In genomic region chr13:5603905-5604596, GRCm38 (mm10) we compare ENCODE assay signal across 9 mouse cellular contexts.
DNase-seq lines count a peak whose midpoint lies in the region; ATAC-seq and TF ChIP-seq lines count a peak whose summit lies in the region.
"Had no signal": no experiment of that assay in that cellular context is flagged by ENCODE, and none has a peak within 500 bp of the region (broad histone marks: within the 10 kb centered on the region; RNA-seq: fewer than 3 reads in every experiment).

No protein-coding gene starts in this region.

- CTCF ChIA-PET in Patski (lab: Charles Lee) = interaction anchor here (1.4 kb wide), 1 partner anchor 19 kb away, joined by 5 read pairs; no protein-coding TSS in a partner anchor

- POLR2A ChIA-PET in Patski (lab: Charles Lee) = interaction anchor here (0.9 kb wide), 1 partner anchor 11 kb away, joined by 4 read pairs; no protein-coding TSS in a partner anchor

- no peak for TF ChIP-seq CTCF in Patski (IDR thresholded peaks at IDR 0.05)

- H3K36me3 ChIP-seq in kidney, embryonic 16.5 days (ENCODE audit: insufficient read depth, low read length) = no peaks in the 10 kb centered on the region
- no peaks in the 10 kb centered on the region for H3K36me3 ChIP-seq in limb, embryonic 14.5 days (ENCODE audit: control insufficient read depth, insufficient read depth, low read length)
- H3K36me3 ChIP-seq: neural tube, embryonic 13.5 days had no signal

- ATAC-seq in kidney, embryonic 16.5 days (ENCODE audit: low FRiP score, low TSS enrichment) = no peak; the same call in 1 of the 2 replicates
- ATAC-seq in Patski = peak; percentile 54
- ATAC-seq in limb, embryonic 14.5 days (ENCODE audit: low FRiP score, low read depth) = 0 out of 2 replicates have a peak, but pooled peaks have one; percentile 53

- no peak for TF ChIP-seq POLR2A in limb, embryonic 14.5 days (IDR thresholded peaks at IDR 0.05; ENCODE audit: borderline replicate concordance, extremely low read depth, insufficient read depth, insufficient read length)

- H3K9me3 ChIP-seq in kidney, embryonic 16.5 days (ENCODE audit: low read length) = no peaks in the 10 kb centered on the region
- no peaks in the 10 kb centered on the region for H3K9me3 ChIP-seq in limb, embryonic 14.5 days (ENCODE audit: control insufficient read depth, low read length)
- H3K9me3 ChIP-seq: neural tube, embryonic 13.5 days had no signal

- in situ Hi-C loops in Patski (cut with MboI; ENCODE audit: low pct_unique_long_range_greater_than_20kb) = no loop called here

- H3K4me1 ChIP-seq in kidney, embryonic 16.5 days (ENCODE audit: insufficient read depth, low read length) = peaks cover 5% of the 10 kb centered on the region; the same call in 1 of the 2 replicates
- no peaks in the 10 kb centered on the region for H3K4me1 ChIP-seq in limb, embryonic 14.5 days (ENCODE audit: control insufficient read depth, insufficient read depth, low read length)
- H3K4me1 ChIP-seq: neural tube, embryonic 13.5 days had no signal

- H3K4me3 ChIP-seq in kidney, embryonic 16.5 days (ENCODE audit: low read length) = no peak overlapping the region
- no peak overlapping the region for H3K4me3 ChIP-seq in limb, embryonic 14.5 days (replicated peaks; ENCODE audit: low read length)
- H3K4me3 ChIP-seq: neural tube, embryonic 13.5 days had no signal

- peak; percentile 35 to 69 for DNase-seq in kidney, adult 8-10 months
- peak; percentile 15 for DNase-seq in Patski (ENCODE audit: low read depth, low spot score)
- peak; percentile 76 to 89 for DNase-seq in heart, adult 18-20 months
- DNase-seq in limb, embryonic 14.5 days (ENCODE audit: low spot score) = peak; percentile 30
- DNase-seq in c-Kit-positive CD71-positive TER-119-positive erythroid progenitor cells, embryonic 14.5 days (ENCODE audit: low spot score) = no peak
- no peak for DNase-seq in adrenal gland, postnatal 4 days (ENCODE audit: low spot score in 2 of 2)
- no peak for DNase-seq in urinary bladder, adult 2 months (ENCODE audit: low spot score)

- WGBS in kidney, embryonic 16.5 days = 48% methylated on average over 5 of the region's 5 CpGs
- WGBS in limb, embryonic 14.5 days = 60% methylated on average over 5 of the region's 5 CpGs

- H3K9ac ChIP-seq in kidney, embryonic 16.5 days (replicated peaks; ENCODE audit: low read length) = no peak overlapping the region
- no peak overlapping the region for H3K9ac ChIP-seq in limb, embryonic 14.5 days (ENCODE audit: low read depth, low read length, severe bottlenecking)
- H3K9ac ChIP-seq: neural tube, embryonic 13.5 days had no signal

- H3K27me3 ChIP-seq in kidney, embryonic 16.5 days (ENCODE audit: insufficient read depth, low read length) = no peaks in the 10 kb centered on the region
- H3K27me3 ChIP-seq in Patski = no peaks in the 10 kb centered on the region
- H3K27me3 ChIP-seq in limb, embryonic 14.5 days (ENCODE audit: control insufficient read depth, insufficient read depth, low read length) = no peaks in the 10 kb centered on the region
- H3K27me3 ChIP-seq: neural tube, embryonic 13.5 days had no signal

- H3K27ac ChIP-seq in kidney, embryonic 16.5 days (ENCODE audit: low read length) = no peak overlapping the region
- H3K27ac ChIP-seq in limb, embryonic 14.5 days (replicated peaks; ENCODE audit: low read depth, low read length) = no peak overlapping the region
- H3K27ac ChIP-seq: neural tube, embryonic 13.5 days had no signal

- no peak overlapping the region for H3K4me2 ChIP-seq in kidney, embryonic 16.5 days (replicated peaks; ENCODE audit: low read depth, low read length)
- no peak overlapping the region for H3K4me2 ChIP-seq in limb, embryonic 14.5 days (replicated peaks; ENCODE audit: low read depth, low read length, severe bottlenecking)
- H3K4me2 ChIP-seq: neural tube, embryonic 13.5 days had no signal

Comparison
In these comparisons a context has a peak if more than half of its experiments do, and no peak if none do; other contexts are left out.
1. DNase-seq: peak in kidney, adult 8-10 months (2 of 2), Patski (single experiment), heart, adult 18-20 months (2 of 2) and limb, embryonic 14.5 days (single experiment); none in c-Kit-positive CD71-positive TER-119-positive erythroid progenitor cells, embryonic 14.5 days (single experiment), adrenal gland, postnatal 4 days (0 of 2) and urinary bladder, adult 2 months (single experiment).